Mouse (Mus musculus) forebrain, postnatal 0 days (tissue): ENCODE data around the gene Fam199x. TPM values are rescaled to one million over a fixed set of nuclear protein-coding genes. Genes with fewer than 3 reads are reported as not detected.

ENCODE experiments used
- ATAC-seq: fragments of 200-750 bp; cut with Nextera tagmentation; 2 replicates; pipeline ENCODE4 v1.8.0; 2017; ENCODE audit warnings: mild to moderate bottlenecking, moderate library complexity
- DNase-seq: peaks from one replicate; pipeline ENCODE4 v3.0.0-alpha.2; 2015
- H3K27ac ChIP-seq: fragments of 300-500 bp; sonication (generic); 2 replicates; pipeline ENCODE4 v1.5.1; 2014; ENCODE audit warnings: low read depth, mild to moderate bottlenecking, antibody characterized with exemption, low read length, moderate library complexity, mixed read lengths
- H3K27me3 ChIP-seq: fragments of 300-500 bp; sonication (generic); 2 replicates; pipeline ENCODE4 v1.6.1; 2014; ENCODE audit warnings: mild to moderate bottlenecking, low read length, mixed read lengths; ENCODE audit not compliant: insufficient read depth
- H3K36me3 ChIP-seq: fragments of 300-500 bp; sonication (generic); 2 replicates; pipeline ENCODE4 v1.6.1; 2014; ENCODE audit warnings: mild to moderate bottlenecking, moderate library complexity; ENCODE audit not compliant: insufficient read depth
- H3K4me1 ChIP-seq: fragments of 300-500 bp; sonication (generic); 2 replicates; pipeline ENCODE4 v1.6.1; 2014; ENCODE audit warnings: antibody characterized with exemption; ENCODE audit not compliant: insufficient read depth
- H3K4me2 ChIP-seq: fragments of 300-500 bp; sonication (generic); 2 replicates; pipeline ENCODE4 v1.6.1; 2014; ENCODE audit warnings: low read depth, mild to moderate bottlenecking, moderate library complexity
- H3K4me3 ChIP-seq: fragments of 300-500 bp; sonication (generic); 2 replicates; pipeline ENCODE4 v1.5.1; 2014; ENCODE audit warnings: low read depth, low read length, mixed read lengths
- H3K9ac ChIP-seq: fragments of 300-500 bp; sonication (generic); 2 replicates; pipeline ENCODE4 v1.6.1; 2014; ENCODE audit warnings: mild to moderate bottlenecking
- H3K9me3 ChIP-seq: fragments of 300-500 bp; sonication (generic); 2 replicates; pipeline ENCODE4 v1.6.1; 2016; ENCODE audit warnings: low read length
- CTCF ChIP-seq: sonication (generic); IDR thresholded peaks from 2 replicates; pipeline ENCODE4 v1.5.1; 2016; ENCODE audit warnings: antibody characterized with exemption, control low read depth, low read depth
- WGBS: fragments of 180-500 bp; shearing (Covaris S2); extraction: QIAGEN DNeasy Blood & Tissue Kit; methylation state at CpG from one replicate; pipeline ENCODE4 v1.1.7; 2014; 5-methylcytosine and 5-hydroxymethylcytosine counted together
- polyA plus RNA-seq: library from polyadenylated mRNA; unstranded; fragments of >200 nt; fragmentation: Nextera tagmentation; extraction: Ambion mirVana; gene quantifications from 2 replicates; pipeline ENCODE4 v1.2.1, GENCODE M21; 2015
- total RNA-seq: library from RNA; depleted of rRNA; stranded (reverse); fragments of >200 nt; gene quantifications from 2 replicates; pipeline ENCODE4 v1.2.3, GENCODE M21; 2014; rRNA removed

The Fam199x gene
- total and polyA plus RNA-seq, 2 experiments from 2014 or later: 5.3 to 13.7 TPM

DNA sequence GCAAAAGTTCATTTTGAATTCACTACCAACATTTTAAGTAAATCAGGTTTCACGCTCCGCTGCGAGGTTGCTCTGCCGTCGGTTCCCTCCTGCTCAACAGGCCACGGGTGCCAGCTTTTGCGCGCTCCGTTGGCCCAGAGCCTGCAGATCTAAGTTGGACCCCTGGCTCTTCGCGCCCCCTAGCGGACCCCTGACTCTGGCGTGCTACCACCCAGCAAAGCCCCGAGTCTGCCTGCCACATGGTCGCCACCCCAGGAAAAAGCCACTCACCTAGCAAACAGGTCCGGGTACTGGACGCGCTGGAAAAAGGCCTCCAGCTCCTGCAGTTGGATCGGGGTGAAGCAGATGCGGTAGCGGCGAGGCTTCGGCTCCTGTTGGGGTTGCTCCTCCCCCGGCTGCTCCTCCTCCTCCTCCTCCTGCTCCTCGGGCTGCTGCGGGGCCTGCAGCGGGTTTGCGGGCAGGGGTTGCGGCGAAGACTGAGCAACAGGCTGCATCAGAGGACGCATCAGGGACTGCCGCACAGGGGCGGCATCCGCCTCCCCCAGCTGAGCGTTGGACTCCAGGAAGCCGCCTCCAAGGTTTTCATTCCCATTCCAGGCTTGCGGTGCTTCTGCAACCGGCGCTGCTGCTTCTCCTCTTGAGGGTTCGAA, 68.8 kb downstream of the Fam199x start:
- peak; percentile 49 for TF ChIP-seq CTCF
- H3K9ac ChIP-seq: no peak overlapping the region
- H3K9me3 ChIP-seq: no peaks in the 10 kb centered on the region
- no peak overlapping the region for H3K27ac ChIP-seq
- ATAC-seq (no peak), DNase-seq (no peak)
- H3K4me3 ChIP-seq: no peak overlapping the region
- H3K4me1 ChIP-seq: no peaks in the 10 kb centered on the region
- peaks cover 34% of the 10 kb centered on the region for H3K27me3 ChIP-seq
- WGBS: 32% methylated on average over 34 of the region's 40 CpGs
- H3K36me3 ChIP-seq: no peaks in the 10 kb centered on the region
- no peak overlapping the region for H3K4me2 ChIP-seq

DNA sequence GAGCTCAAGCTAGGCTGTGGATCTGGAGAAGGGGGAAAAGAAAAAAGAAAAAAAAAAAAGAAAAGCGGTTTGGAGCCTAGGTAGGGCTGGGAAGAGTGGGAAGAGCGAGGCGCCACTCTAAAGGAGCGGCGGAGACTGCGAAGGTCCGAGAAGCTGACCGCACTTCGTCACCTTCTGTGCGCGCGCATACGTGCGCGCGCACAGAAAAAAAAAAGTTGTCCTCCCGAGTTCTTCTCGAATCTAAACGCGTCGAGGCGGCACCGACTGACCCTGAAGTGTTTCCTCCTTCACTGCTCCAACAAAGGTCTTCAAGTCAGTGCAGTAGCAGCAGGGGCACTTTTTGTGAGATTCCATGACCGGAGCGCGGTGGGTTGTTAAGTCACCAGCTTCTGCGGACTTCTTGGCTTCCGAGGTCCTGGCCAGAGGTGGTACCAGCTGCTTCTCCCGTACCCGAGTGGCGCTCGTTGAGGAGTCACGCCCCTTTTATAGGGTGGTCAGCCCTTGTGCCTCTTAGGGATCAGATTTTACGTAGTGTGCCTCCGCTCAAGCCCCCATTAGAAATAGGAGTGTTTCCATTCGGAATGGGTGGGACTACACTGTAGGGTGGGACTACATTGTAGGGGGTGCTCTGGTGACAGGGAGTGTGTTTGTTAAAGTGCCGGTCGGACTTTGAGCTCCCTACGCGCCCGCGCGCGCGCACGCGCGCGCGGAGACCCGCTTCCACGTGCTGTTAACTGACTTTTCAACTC, 70.5 kb downstream of the Fam199x start:
- Histone ChIP-seq H3K9me3 (no peaks in the 10 kb centered on the region), H3K4me2 (no peak overlapping the region), H3K4me1 (no peaks in the 10 kb centered on the region), H3K27ac (no peak overlapping the region), H3K9ac (no peak overlapping the region), H3K36me3 (no peaks in the 10 kb centered on the region), H3K27me3 (peaks cover 34% of the 10 kb centered on the region), H3K4me3 (no peak overlapping the region; the same call in 1 of the 2 replicates)
- no peak for TF ChIP-seq CTCF
- ATAC-seq (no peak), DNase-seq (no peak)
- WGBS: 33% methylated on average over 52 of the region's 52 CpGs

DNA sequence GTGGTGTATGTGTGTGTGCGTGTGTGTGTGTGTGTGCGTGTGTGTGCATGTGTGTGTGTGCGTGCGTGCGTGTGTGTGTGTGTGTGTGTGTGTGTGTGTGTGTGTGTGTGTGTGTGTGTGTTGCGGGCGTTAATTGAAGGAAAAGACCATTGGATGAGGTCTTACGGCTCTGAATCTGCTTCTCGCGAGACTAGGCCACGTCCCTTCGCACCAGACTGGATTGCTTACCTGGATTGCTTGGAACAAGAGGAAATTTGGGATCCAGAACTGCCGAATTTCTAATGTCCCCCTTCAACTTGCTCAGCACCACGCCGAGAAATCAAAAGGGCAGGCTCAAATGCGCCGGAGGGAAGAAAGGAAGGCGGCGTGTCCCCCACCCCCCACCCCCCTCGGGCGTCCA, 72.3 kb downstream of the Fam199x start, which contains the start of gene Esx1:
Gene Esx1 (minus strand): TSS at position 366 of the 400 bp plus-strand sequence.
- Histone ChIP-seq H3K9me3 (no peaks in the 10 kb centered on the region), H3K4me3 (no peak within 1 kb of the TSS), H3K27ac (no peak within 1 kb of the TSS), H3K36me3 (no peaks in the 10 kb centered on the region), H3K9ac (no peak within 1 kb of the TSS), H3K4me2 (no peak within 1 kb of the TSS), H3K27me3 (peaks cover 33% of the 10 kb centered on the region), H3K4me1 (no peaks in the 10 kb centered on the region)
- no peak for TF ChIP-seq CTCF
- WGBS: 28% methylated on average over 21 of the region's 21 CpGs
- no peak for ATAC-seq
- no peak for DNase-seq

DNA sequence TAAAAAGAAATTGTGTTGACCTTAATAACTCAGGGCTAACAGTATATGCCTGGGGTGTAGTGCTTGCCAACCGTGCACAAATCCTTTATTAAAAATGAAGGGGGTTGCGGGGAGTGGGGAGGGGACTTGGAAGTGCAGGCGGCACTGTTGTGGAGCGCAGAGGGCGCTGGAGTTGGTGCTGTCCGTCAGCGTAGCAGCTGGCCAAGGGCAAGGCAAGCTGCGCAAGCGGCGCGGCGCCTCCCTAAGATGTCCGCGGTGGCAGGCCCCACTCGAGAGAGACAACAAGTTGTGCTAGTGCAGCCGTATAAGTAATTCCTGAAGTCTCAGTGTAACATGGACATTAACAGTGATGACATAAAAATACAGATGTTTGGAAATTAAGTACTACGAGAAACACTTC, 78.1 kb downstream of the Fam199x start:
- WGBS: 17% methylated on average over 17 of the region's 17 CpGs
- Histone ChIP-seq H3K4me3 (no peak overlapping the region), H3K9me3 (no peaks in the 10 kb centered on the region), H3K9ac (no peak overlapping the region), H3K4me2 (no peak overlapping the region), H3K4me1 (no peaks in the 10 kb centered on the region), H3K36me3 (no peaks in the 10 kb centered on the region), H3K27me3 (peaks cover 10% of the 10 kb centered on the region), H3K27ac (no peak overlapping the region)
- no peak for TF ChIP-seq CTCF
- no peak for ATAC-seq
- no peak for DNase-seq

Other genes starting within 250 kb of the Fam199x start
- 26.9 and 36.3 TPM in 2 replicates for gene Plp1, start 226.9 kb upstream of the Fam199x start, total RNA-seq
- gene Plp1, start 226.9 kb upstream of the Fam199x start, polyA plus RNA-seq: 15.4 and 16.4 TPM in 2 replicates
- 39.0 and 42.2 TPM in 2 replicates for gene Rab9b, start 180.8 kb upstream of the Fam199x start, total RNA-seq
- 8.7 and 18.3 TPM in 2 replicates for gene Rab9b, start 180.8 kb upstream of the Fam199x start, polyA plus RNA-seq
- gene H2bfm, start 122.3 kb upstream of the Fam199x start, total RNA-seq: not detected in 2 replicates
- gene H2bfm, start 122.3 kb upstream of the Fam199x start, polyA plus RNA-seq: not detected in 2 replicates
- gene Tmsb15b2, start 74.1 kb upstream of the Fam199x start, total RNA-seq: 51.5 and 52.3 TPM in 2 replicates
- 107 and 157 TPM in 2 replicates for gene Tmsb15b2, start 74.1 kb upstream of the Fam199x start, polyA plus RNA-seq
- gene Tmsb15l, start 72.7 kb upstream of the Fam199x start, total RNA-seq: 9.7 and 11.5 TPM in 2 replicates
- 8.7 and 12.7 TPM in 2 replicates for gene Tmsb15l, start 72.7 kb upstream of the Fam199x start, polyA plus RNA-seq
- 45.7 and 50.2 TPM in 2 replicates for gene Tmsb15b1, start 72.7 kb upstream of the Fam199x start, total RNA-seq
- 66.3 and 83.7 TPM in 2 replicates for gene Tmsb15b1, start 72.7 kb upstream of the Fam199x start, polyA plus RNA-seq
- gene Zcchc18, start 56.4 kb upstream of the Fam199x start, total RNA-seq: 197 and 225 TPM in 2 replicates
- 361 and 445 TPM in 2 replicates for gene Zcchc18, start 56.4 kb upstream of the Fam199x start, polyA plus RNA-seq
- 18.7 and 48.5 TPM in 2 replicates for gene Slc25a53, start 11.3 kb upstream of the Fam199x start, total RNA-seq
- gene Slc25a53, start 11.3 kb upstream of the Fam199x start, polyA plus RNA-seq: 10.7 and 12.3 TPM in 2 replicates
- gene Esx1, start 72.5 kb downstream of the Fam199x start, total RNA-seq: not detected in 2 replicates
- gene Esx1, start 72.5 kb downstream of the Fam199x start, polyA plus RNA-seq: not detected in 2 replicates